Mouse (Mus musculus) limb, embryonic 14.5 days (tissue): ENCODE data around the gene Yipf1. TPM values are rescaled to one million over a fixed set of nuclear protein-coding genes. Genes with fewer than 3 reads are reported as not detected.

Experiments used
- ATAC-seq: fragments of 200-750 bp; cut with Nextera tagmentation; 2 replicates; pipeline ENCODE4 v1.8.0; 2017; ENCODE audit warnings: low read depth, moderate number of reproducible peaks, moderate TSS enrichment; ENCODE audit not compliant: low FRiP score
- DNase-seq: peaks from one replicate; pipeline ENCODE4 v3.0.0-alpha.2; 2015; ENCODE audit warnings: low spot score
- H3K27ac ChIP-seq: fragments of 300-500 bp; sonication (generic); replicated peaks from 2 replicates; pipeline ENCODE4 v1.5.1; 2014; ENCODE audit warnings: low read depth, mild to moderate bottlenecking, low read length, moderate library complexity, mixed read lengths
- H3K27me3 ChIP-seq: fragments of 300-500 bp; sonication (generic); 2 replicates; pipeline ENCODE4 v1.6.1; 2014; ENCODE audit warnings: low read length, mixed read lengths; ENCODE audit not compliant: control insufficient read depth, insufficient read depth
- H3K36me3 ChIP-seq: fragments of 300-500 bp; sonication (generic); 2 replicates; pipeline ENCODE4 v1.6.1; 2014; ENCODE audit warnings: mild to moderate bottlenecking, low read length, moderate library complexity, mixed read lengths; ENCODE audit not compliant: control insufficient read depth, insufficient read depth
- H3K4me1 ChIP-seq: fragments of 300-500 bp; sonication (generic); 2 replicates; pipeline ENCODE4 v1.6.1; 2014; ENCODE audit warnings: antibody characterized with exemption, low read length, mixed read lengths; ENCODE audit not compliant: control insufficient read depth, insufficient read depth
- H3K4me2 ChIP-seq: fragments of 300-500 bp; sonication (generic); replicated peaks from 2 replicates; pipeline ENCODE4 v1.6.1; 2014; ENCODE audit warnings: low read depth, mild to moderate bottlenecking, low read length, moderate library complexity; ENCODE audit not compliant: severe bottlenecking
- H3K4me3 ChIP-seq: fragments of 300-500 bp; sonication (generic); replicated peaks from 2 replicates; pipeline ENCODE4 v1.5.1; 2014; ENCODE audit warnings: low read length
- H3K9ac ChIP-seq: fragments of 300-500 bp; sonication (generic); 2 replicates; pipeline ENCODE4 v1.6.1; 2014; ENCODE audit warnings: mild to moderate bottlenecking, low read depth, low read length, moderate library complexity; ENCODE audit not compliant: severe bottlenecking
- H3K9me3 ChIP-seq: fragments of 300-500 bp; sonication (generic); 2 replicates; pipeline ENCODE4 v1.6.1; 2016; ENCODE audit warnings: low read length; ENCODE audit not compliant: control insufficient read depth
- POLR2A ChIP-seq: fragments of 200-500 bp; IDR thresholded peaks from 2 replicates; pipeline ENCODE4 v1.8.0; 2012; ENCODE audit warnings: inconsistent platforms, mild to moderate bottlenecking, moderate library complexity, borderline replicate concordance; ENCODE audit not compliant: insufficient read depth, insufficient read length; ENCODE audit errors: extremely low read depth
- WGBS: fragments of 180-500 bp; shearing (Covaris S2); extraction: QIAGEN DNeasy Blood & Tissue Kit; methylation state at CpG from one replicate; pipeline ENCODE4 v1.1.7; 2014; 5-methylcytosine and 5-hydroxymethylcytosine counted together
- polyA plus RNA-seq, 2 experiments: library from polyadenylated mRNA; depleted of rRNA in 1 of 2; stranded (reverse) in 1 of 2; unstranded in 1 of 2; fragments of >200 nt; fragmentation: Nextera tagmentation in 1 of 2; extraction: Ambion mirVana in 1 of 2; gene quantifications; 2 replicates each; pipeline versions ENCODE4 v1.2.1 to v1.2.3; 2012 to 2014

Yipf1 gene
- polyA plus RNA-seq, 2 experiments = 35.8 to 55.2 TPM

- Histone ChIP-seq H3K4me1 (peaks cover 6% of the 10 kb centered on the region; the same call in 1 of the 2 replicates), H3K9me3 (no peaks in the 10 kb centered on the region), H3K36me3 (peaks cover 13% of the 10 kb centered on the region), H3K27ac (no peak overlapping the region), H3K4me3 (no peak overlapping the region), H3K27me3 (no peaks in the 10 kb centered on the region), H3K4me2 (no peak overlapping the region), H3K9ac (no peak overlapping the region)
- ATAC-seq = no peak
- DNase-seq = no peak
- no peak for TF ChIP-seq POLR2A
- 87% methylated on average over 7 of the region's 7 CpGs for WGBS
These were observed 30.4 kb downstream of the Yipf1 start for GRCm38 (mm10) chr4:107344612-107345011.

GRCm38 (mm10) chr4:107347221-107347620, 33.1 kb downstream of the Yipf1 start:
- WGBS = 67% methylated on average over 6 of the region's 6 CpGs
- DNase-seq (no peak), ATAC-seq (no peak)
- Histone ChIP-seq H3K4me3 (no peak overlapping the region), H3K27me3 (no peaks in the 10 kb centered on the region), H3K4me2 (no peak overlapping the region), H3K9ac (no peak overlapping the region), H3K9me3 (no peaks in the 10 kb centered on the region), H3K27ac (no peak overlapping the region), H3K36me3 (peaks cover 26% of the 10 kb centered on the region), H3K4me1 (0 out of 2 replicates have a peak, but pooled peaks cover 4% of the 10 kb centered on the region)
- TF ChIP-seq POLR2A = no peak

DNA sequence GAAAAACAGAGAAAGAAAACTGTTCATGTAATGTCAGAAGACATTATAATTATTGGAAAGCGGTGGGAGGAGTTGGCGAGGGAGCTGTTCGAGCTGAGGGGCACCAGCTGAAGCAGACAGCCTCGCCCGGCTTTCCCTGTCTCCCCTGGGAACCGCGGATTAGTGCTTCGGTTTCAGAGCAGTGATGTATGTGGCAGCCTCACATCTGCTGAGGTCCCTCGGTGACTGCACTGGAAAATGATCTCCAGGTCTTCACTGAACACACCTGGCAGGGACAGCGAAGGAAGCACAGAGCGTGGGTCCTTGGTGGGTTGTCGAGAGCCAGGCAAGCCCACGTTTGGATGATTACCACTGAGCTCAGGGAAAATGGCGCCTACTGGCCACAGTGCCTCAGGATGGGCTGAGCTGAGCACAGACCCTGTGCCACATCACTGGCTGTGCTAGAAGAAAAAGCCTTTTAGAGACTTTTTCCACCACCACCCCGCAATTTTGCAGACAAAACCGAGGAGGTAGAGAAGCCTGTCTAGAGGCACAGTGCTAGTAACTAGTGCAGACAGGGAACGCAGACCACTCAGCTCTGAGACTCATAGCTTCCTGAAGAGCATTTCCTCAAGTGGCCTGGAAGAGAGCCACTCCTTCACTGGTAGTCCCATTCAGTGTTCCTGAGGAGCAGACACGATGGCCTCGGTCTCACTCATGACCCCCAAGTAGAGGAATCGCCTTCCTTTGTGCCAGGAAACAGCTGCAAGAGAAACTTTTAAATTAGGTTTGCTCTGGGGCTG, 34.6 kb downstream of the Yipf1 start:
- Histone ChIP-seq H3K4me3 (no peak overlapping the region), H3K4me1 (0 out of 2 replicates have a peak, but pooled peaks cover 4% of the 10 kb centered on the region), H3K27ac (no peak overlapping the region), H3K27me3 (no peaks in the 10 kb centered on the region), H3K9ac (no peak overlapping the region), H3K9me3 (no peaks in the 10 kb centered on the region), H3K36me3 (peaks cover 26% of the 10 kb centered on the region), H3K4me2 (no peak overlapping the region)
- TF ChIP-seq POLR2A = no peak
- DNase-seq (no peak), ATAC-seq (no peak)
- WGBS = 73% methylated on average over 20 of the region's 20 CpGs

DNA sequence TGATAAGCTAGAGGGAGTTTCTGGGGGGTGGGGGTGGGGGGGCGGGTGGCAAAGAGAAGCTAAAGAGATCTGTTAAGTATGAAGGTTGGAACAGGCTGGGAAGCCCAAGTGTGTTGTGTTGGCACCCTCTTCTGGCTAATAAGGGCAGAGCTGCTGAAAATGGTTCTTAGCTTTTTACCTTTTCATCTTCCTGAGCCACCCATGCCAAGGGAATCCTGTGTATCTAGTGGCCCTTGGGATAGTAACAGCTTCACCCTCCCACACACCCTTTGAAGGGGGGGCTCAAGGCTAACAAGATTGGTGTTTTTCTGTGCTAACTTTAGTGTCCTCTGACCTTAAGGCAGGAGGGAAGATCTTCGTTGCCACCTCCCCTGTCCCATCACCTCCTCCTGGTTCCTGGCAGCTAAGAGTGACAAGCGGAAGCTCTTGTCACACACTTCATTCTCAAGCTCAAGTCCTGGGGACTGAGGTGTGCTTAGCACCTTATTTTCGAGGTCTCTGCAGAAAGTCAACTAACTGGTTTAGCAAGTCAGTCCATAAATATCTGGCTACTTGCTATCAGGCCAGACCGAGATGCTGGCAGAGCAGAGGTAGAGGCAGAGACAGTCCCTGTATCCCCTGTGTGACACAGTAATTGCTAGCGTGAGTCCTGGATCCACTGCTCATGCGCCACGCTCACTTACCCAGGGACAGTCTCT, 35.3 kb downstream of the Yipf1 start:
- Histone ChIP-seq H3K27ac (no peak overlapping the region), H3K4me3 (no peak overlapping the region), H3K4me2 (no peak overlapping the region), H3K4me1 (0 out of 2 replicates have a peak, but pooled peaks cover 4% of the 10 kb centered on the region), H3K9ac (no peak overlapping the region), H3K27me3 (no peaks in the 10 kb centered on the region), H3K9me3 (no peaks in the 10 kb centered on the region), H3K36me3 (peaks cover 26% of the 10 kb centered on the region)
- DNase-seq = peak; percentile 83
- no peak for ATAC-seq
- WGBS = 57% methylated on average over 8 of the region's 8 CpGs
- no peak for TF ChIP-seq POLR2A

- DNase-seq (no peak), ATAC-seq (no peak)
- Histone ChIP-seq H3K36me3 (peaks cover 18% of the 10 kb centered on the region), H3K9me3 (no peaks in the 10 kb centered on the region), H3K4me2 (no peak overlapping the region), H3K4me3 (no peak overlapping the region), H3K27me3 (no peaks in the 10 kb centered on the region), H3K4me1 (0 out of 2 replicates have a peak, but pooled peaks cover 4% of the 10 kb centered on the region), H3K27ac (no peak overlapping the region), H3K9ac (no peak overlapping the region)
- TF ChIP-seq POLR2A = no peak
These were observed 37.2 kb downstream of the Yipf1 start for GRCm38 (mm10) chr4:107351368-107351767.
